Mouse (Mus musculus): Measurements from ENCODE around the gene Aimp2. TPM values are rescaled to one million over a fixed set of nuclear protein-coding genes. Genes with fewer than 3 reads are reported as not detected.

Aimp2 gene
- polyA plus RNA-seq (2016; fragmentation: Nextera tagmentation; extraction: Ambion mirVana) = 80.0 and 88.8 TPM in 2 replicates

DNA sequence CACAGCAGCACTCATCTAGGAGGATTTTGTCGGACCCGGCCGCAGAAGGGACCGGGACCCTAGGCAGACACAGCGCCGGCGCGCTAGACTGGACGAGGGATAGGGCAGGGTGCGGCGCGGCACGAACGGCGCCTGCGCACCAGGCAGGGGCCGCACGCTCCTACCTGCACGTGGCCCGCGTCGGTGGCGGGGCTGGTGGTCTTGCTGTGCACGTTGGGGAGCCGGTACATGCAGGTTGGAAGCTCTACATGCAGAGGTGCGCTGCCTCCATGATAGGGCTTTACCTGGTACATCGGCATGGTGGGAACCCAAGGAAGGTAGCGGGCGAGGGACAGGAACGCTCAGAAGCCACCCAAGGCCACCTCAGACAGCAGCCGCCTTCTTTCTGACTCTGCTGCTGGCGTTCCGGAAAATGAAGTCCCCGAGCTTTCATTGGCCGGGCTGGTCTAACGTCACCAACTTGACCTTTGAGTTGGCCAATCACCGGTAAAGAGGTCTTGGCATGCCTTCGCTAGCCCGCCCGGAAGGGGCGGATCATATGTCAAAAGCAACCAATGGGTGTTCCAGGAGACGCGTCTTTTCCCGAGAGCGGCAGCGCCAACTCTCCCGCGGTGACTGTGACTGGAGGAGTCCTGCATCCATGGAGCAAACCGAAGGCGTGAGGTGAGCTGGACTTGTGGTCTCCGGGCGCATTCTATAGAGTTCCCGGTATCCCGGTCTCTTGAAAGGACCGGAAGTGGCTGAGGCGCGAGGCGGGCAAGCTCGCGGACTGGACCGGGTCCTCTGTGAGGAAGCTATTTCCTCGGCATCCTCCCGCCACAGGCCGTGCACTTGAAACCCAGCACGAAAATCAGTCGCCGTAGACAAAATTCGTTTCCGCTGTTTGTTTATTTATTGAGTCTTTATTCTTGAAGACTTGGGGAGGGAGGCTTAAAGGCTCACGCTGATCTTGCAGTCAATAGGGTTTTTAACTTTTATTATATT is at the start of gene Aimp2, which contains the start of gene Pms2:
TSS of gene Aimp2 (minus strand) at position 431 of the 984 bp plus-strand sequence.
TSS of gene Pms2 (plus strand) at position 548 of the 984 bp plus-strand sequence.
- Histone ChIP-seq H3K4me1 (peaks cover 23% of the 10 kb centered on the region), H3K27ac (no peak within 1 kb of the TSS; the same call in 1 of the 2 replicates), H3K4me2 (replicated peaks) (peak within 1 kb of the TSS; percentile 77), H3K9me3 (no peaks in the 10 kb centered on the region), H3K36me3 (peaks cover 14% of the 10 kb centered on the region), H3K27me3 (replicated peaks) (no peaks in the 10 kb centered on the region), H3K4me3 (peak within 1 kb of the TSS; percentile 65), H3K9ac (peak within 1 kb of the TSS; percentile 59)
- under 1% methylated on average over 70 of the region's 70 CpGs for WGBS
- ATAC-seq (ENCODE audit: low FRiP score, low read depth) = peak; percentile 100

DNA sequence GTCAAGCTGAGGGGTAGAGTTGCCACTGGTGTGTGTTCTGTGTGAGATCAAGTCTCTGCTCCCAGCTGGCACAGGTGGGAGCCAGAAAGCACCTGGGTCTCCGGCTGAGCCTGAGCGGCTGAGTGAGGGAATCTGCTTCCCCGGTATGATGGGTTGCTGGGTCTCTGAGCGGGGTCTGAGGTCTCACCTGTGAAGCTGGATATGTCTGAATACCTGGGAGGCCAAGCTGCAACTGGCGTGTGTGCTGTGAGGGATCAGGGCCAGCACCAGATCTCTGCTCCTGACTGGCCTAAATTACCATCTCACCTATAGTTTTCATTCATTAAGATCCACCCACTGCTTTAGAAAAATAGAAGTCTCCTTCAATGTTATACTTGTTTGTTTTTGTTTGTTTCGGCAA is 47.5 kb upstream of the Aimp2 start:
- Histone ChIP-seq H3K4me3 (no peak overlapping the region), H3K9ac (no peak overlapping the region), H3K9me3 (no peaks in the 10 kb centered on the region), H3K4me2 (replicated peaks) (no peak overlapping the region), H3K27me3 (replicated peaks) (no peaks in the 10 kb centered on the region), H3K36me3 (no peaks in the 10 kb centered on the region), H3K4me1 (no peaks in the 10 kb centered on the region), H3K27ac (no peak overlapping the region)
- no peak for ATAC-seq (ENCODE audit: low FRiP score, low read depth)
- WGBS = 93% methylated on average over 6 of the region's 6 CpGs

DNA sequence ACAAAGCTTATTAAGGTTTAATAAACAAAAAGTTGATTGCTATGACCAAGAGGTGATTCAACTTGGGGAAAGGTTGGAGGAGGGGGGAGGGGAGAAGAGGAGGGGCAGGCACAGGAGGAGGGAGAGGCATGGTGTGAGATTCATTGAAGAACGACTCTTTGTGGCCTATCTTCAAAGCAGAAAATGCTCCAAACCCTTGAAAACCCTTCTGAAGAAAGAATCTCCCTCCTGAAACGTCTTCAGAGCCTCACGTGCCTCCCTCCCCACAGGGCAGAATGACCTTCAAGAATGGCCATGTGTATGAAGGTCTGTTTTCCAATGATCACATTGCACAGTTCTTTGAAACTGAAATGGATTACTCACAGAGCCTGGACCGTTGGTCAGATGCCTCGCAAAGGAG is 40.4 kb upstream of the Aimp2 start:
- Histone ChIP-seq H3K9ac (no peak overlapping the region), H3K27me3 (replicated peaks) (no peaks in the 10 kb centered on the region), H3K4me3 (no peak overlapping the region), H3K9me3 (peaks cover under 1% of the 10 kb centered on the region; the same call in 1 of the 2 replicates), H3K27ac (no peak overlapping the region), H3K4me1 (no peaks in the 10 kb centered on the region), H3K36me3 (no peaks in the 10 kb centered on the region), H3K4me2 (replicated peaks) (no peak overlapping the region)
- no peak for ATAC-seq (ENCODE audit: low FRiP score, low read depth)
- 42% methylated on average over 5 of the region's 5 CpGs for WGBS

DNA sequence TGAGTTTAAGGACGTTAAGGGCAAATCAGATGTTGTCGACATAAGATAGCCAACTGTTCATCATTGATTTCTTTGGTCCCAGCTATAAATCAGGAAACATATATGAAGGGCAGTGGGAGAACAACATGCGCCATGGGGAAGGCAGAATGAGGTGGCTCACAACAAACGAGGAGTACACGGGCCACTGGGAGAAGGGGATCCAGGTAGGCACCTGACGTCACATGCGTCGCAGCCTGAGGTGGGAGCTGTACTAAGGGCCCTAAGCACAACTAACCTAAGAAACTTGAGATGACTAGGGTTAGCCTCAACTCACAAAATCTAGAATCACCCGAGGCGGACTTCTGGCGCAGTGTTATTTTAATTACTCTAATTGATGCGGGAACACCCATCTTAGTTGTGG is 38.7 kb upstream of the Aimp2 start:
- Histone ChIP-seq H3K27ac (no peak overlapping the region), H3K36me3 (no peaks in the 10 kb centered on the region), H3K27me3 (replicated peaks) (no peaks in the 10 kb centered on the region), H3K4me3 (no peak overlapping the region), H3K4me1 (no peaks in the 10 kb centered on the region), H3K4me2 (replicated peaks) (no peak overlapping the region), H3K9ac (no peak overlapping the region), H3K9me3 (peaks cover 3% of the 10 kb centered on the region; the same call in 1 of the 2 replicates)
- no peak for ATAC-seq (ENCODE audit: low FRiP score, low read depth)
- WGBS = 90% methylated on average over 12 of the region's 12 CpGs

GRCm38 (mm10) chr5:143943231-143944125 is 33.8 kb upstream of the Aimp2 start:
- no peak for ATAC-seq (ENCODE audit: low FRiP score, low read depth)
- Histone ChIP-seq H3K9ac (no peak overlapping the region), H3K36me3 (no peaks in the 10 kb centered on the region), H3K27ac (no peak overlapping the region), H3K27me3 (replicated peaks) (no peaks in the 10 kb centered on the region), H3K9me3 (peaks cover 3% of the 10 kb centered on the region; the same call in 1 of the 2 replicates), H3K4me3 (no peak overlapping the region), H3K4me1 (no peaks in the 10 kb centered on the region), H3K4me2 (replicated peaks) (no peak overlapping the region)
- 91% methylated on average over 14 of the region's 14 CpGs for WGBS

DNA sequence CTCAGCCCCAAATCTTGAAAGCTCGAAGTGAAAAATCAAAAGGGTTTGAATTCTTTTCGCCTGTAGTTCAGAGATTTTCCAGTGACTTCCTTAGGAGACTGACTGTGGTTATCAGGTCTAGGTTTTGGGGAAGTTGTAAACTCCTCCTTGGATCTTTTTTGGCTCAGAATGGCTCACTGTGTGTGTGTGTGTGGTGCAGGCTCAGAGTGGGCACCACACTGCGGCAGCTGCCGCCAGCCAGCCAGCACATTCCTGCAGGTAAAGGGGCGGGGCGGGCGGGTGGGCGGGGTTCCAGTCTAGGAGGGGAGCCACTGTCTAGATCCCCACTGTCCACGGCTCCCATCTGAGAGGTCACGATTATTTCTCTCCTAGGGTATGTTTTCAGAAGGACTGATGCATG is 31.9 kb upstream of the Aimp2 start:
- no peak overlapping the region for H3K27ac ChIP-seq
- H3K9me3 ChIP-seq = peaks cover 3% of the 10 kb centered on the region; the same call in 1 of the 2 replicates
- H3K27me3 ChIP-seq (replicated peaks) = no peaks in the 10 kb centered on the region
- no peaks in the 10 kb centered on the region for H3K4me1 ChIP-seq
- H3K4me2 ChIP-seq (replicated peaks) = no peak overlapping the region
- WGBS = 18% methylated on average over 10 of the region's 10 CpGs
- H3K36me3 ChIP-seq = no peaks in the 10 kb centered on the region
- no peak for ATAC-seq (ENCODE audit: low FRiP score, low read depth)
- no peak overlapping the region for H3K4me3 ChIP-seq
- no peak overlapping the region for H3K9ac ChIP-seq

- Histone ChIP-seq H3K4me1 (no peaks in the 10 kb centered on the region), H3K36me3 (peaks cover 12% of the 10 kb centered on the region; the same call in 1 of the 2 replicates), H3K4me3 (no peak overlapping the region), H3K9me3 (no peaks in the 10 kb centered on the region), H3K27ac (no peak overlapping the region), H3K27me3 (replicated peaks) (no peaks in the 10 kb centered on the region), H3K9ac (no peak overlapping the region), H3K4me2 (replicated peaks) (no peak overlapping the region)
- ATAC-seq (ENCODE audit: low FRiP score, low read depth) = no peak
- 90% methylated on average over 9 of the region's 9 CpGs for WGBS
Measured at GRCm38 (mm10) chr5:143936156-143936555, 26.5 kb upstream of the Aimp2 start.

DNA sequence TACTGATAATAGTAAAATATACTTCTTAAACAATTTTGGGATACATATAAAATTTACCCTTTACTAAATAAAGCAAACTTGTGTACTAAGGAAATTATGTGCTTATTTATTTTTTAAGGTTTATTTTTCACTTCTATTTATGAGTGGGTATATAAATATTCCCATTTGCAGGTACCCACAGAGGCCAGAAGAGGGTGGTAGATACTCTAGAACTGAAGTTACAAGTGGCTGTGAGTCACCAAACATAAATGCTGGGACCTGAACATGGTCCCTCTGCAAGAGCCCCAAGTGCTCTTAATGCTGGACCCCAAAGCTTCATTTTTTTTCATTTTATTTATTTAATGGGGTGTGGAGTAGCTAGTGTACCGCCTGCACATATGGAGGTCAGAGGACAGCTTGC is 24.2 kb upstream of the Aimp2 start:
- no peak overlapping the region for H3K27ac ChIP-seq
- no peak for ATAC-seq (ENCODE audit: low FRiP score, low read depth)
- H3K27me3 ChIP-seq (replicated peaks) = no peaks in the 10 kb centered on the region
- H3K36me3 ChIP-seq = peaks cover 32% of the 10 kb centered on the region
- WGBS = 82% methylated on average over 1 of the region's 1 CpGs
- no peak overlapping the region for H3K4me2 ChIP-seq (replicated peaks)
- no peak overlapping the region for H3K9ac ChIP-seq
- no peak overlapping the region for H3K4me3 ChIP-seq
- no peaks in the 10 kb centered on the region for H3K9me3 ChIP-seq
- no peaks in the 10 kb centered on the region for H3K4me1 ChIP-seq

- no peak for ATAC-seq (ENCODE audit: low FRiP score, low read depth)
- no peak overlapping the region for H3K4me2 ChIP-seq (replicated peaks)
- WGBS = 90% methylated on average over 11 of the region's 11 CpGs
Measured at GRCm38 (mm10) chr5:143933414-143933813, 23.8 kb upstream of the Aimp2 start.

GRCm38 (mm10) chr5:143932831-143933230 is 23.2 kb upstream of the Aimp2 start, which contains the start of gene Rsph10b:
TSS of gene Rsph10b (plus strand) at chr5:143933035.
- no peak within 1 kb of the TSS for H3K27ac ChIP-seq
- 16% methylated on average over 8 of the region's 8 CpGs for WGBS
- ATAC-seq (ENCODE audit: low FRiP score, low read depth) = no peak
- no peaks in the 10 kb centered on the region for H3K4me1 ChIP-seq
- H3K4me2 ChIP-seq (replicated peaks) = peak within 1 kb of the TSS; percentile 38
- H3K9me3 ChIP-seq = no peaks in the 10 kb centered on the region
- H3K36me3 ChIP-seq = peaks cover 42% of the 10 kb centered on the region
- no peaks in the 10 kb centered on the region for H3K27me3 ChIP-seq (replicated peaks)
- H3K4me3 ChIP-seq = no peak within 1 kb of the TSS
- no peak within 1 kb of the TSS for H3K9ac ChIP-seq

More at GRCm38 (mm10) chr5:143933414-143933813, 23.8 kb upstream of the Aimp2 start:
- Histone ChIP-seq H3K9ac (no peak overlapping the region), H3K27me3 (replicated peaks) (no peaks in the 10 kb centered on the region), H3K9me3 (no peaks in the 10 kb centered on the region), H3K4me3 (no peak overlapping the region), H3K4me1 (no peaks in the 10 kb centered on the region), H3K27ac (no peak overlapping the region), H3K36me3 (peaks cover 36% of the 10 kb centered on the region)

- 86% methylated on average over 6 of the region's 6 CpGs for WGBS
- no peaks in the 10 kb centered on the region for H3K4me1 ChIP-seq
- no peak overlapping the region for H3K4me2 ChIP-seq (replicated peaks)
- no peaks in the 10 kb centered on the region for H3K27me3 ChIP-seq (replicated peaks)
- no peak overlapping the region for H3K27ac ChIP-seq
- no peak overlapping the region for H3K4me3 ChIP-seq
- no peaks in the 10 kb centered on the region for H3K9me3 ChIP-seq
- no peak overlapping the region for H3K9ac ChIP-seq
- no peak for ATAC-seq (ENCODE audit: low FRiP score, low read depth)
- peaks cover 43% of the 10 kb centered on the region for H3K36me3 ChIP-seq
Measured at GRCm38 (mm10) chr5:143931863-143932580, 22.4 kb upstream of the Aimp2 start.

Data from neural tube, embryonic 12.5 days (tissue).